Mouse (Mus musculus): Measurements from ENCODE around the gene Pick1. TPM values are rescaled to one million over a fixed set of nuclear protein-coding genes. Genes with fewer than 3 reads are reported as not detected.
"Not testable (repeated sequence)": the region's sequence is repeated elsewhere in the genome, so short reads cannot be mapped to it uniquely, and the experiment has no call there.

Pick1 gene
- polyA plus RNA-seq, 1 experiment from 2014 or later, result 52.5 TPM

- Histone ChIP-seq H3K9me3 (replicated peaks) (no peaks in the 10 kb centered on the region), H3K4me3 (no peak overlapping the region), H3K27me3 (ENCODE audit: low read depth, poor library complexity, severe bottlenecking) (peaks cover 8% of the 10 kb centered on the region), H3K36me3 (no peaks in the 10 kb centered on the region), H3K4me1 (no peaks in the 10 kb centered on the region), H3K27ac (no peak overlapping the region)
- DNase-seq (ENCODE audit: low spot score), result no peak
- WGBS, result 81% methylated on average over 6 of the region's 6 CpGs
Measured at GRCm38 (mm10) chr15:79208211-79208610, 20.8 kb upstream of the Pick1 start.

GRCm38 (mm10) chr15:79208758-79209439 lies 20.1 kb upstream of the Pick1 start:
- no peak overlapping the region for H3K27ac ChIP-seq
- 80% methylated on average over 27 of the region's 27 CpGs for WGBS
- DNase-seq (ENCODE audit: low spot score), result no peak
- H3K4me3 ChIP-seq, result no peak overlapping the region
- 0 out of 2 replicates have a peak, but pooled peaks cover 2% of the 10 kb centered on the region for H3K27me3 ChIP-seq (ENCODE audit: low read depth, poor library complexity, severe bottlenecking)
- H3K36me3 ChIP-seq, result no peaks in the 10 kb centered on the region
- no peaks in the 10 kb centered on the region for H3K9me3 ChIP-seq (replicated peaks)
- H3K4me1 ChIP-seq, result no peaks in the 10 kb centered on the region

GRCm38 (mm10) chr15:79210357-79210756 lies 18.6 kb upstream of the Pick1 start:
- H3K27me3 ChIP-seq (ENCODE audit: low read depth, poor library complexity, severe bottlenecking), result no peaks in the 10 kb centered on the region
- WGBS, result 71% methylated on average over 2 of the region's 2 CpGs
- no peak overlapping the region for H3K27ac ChIP-seq
- H3K9me3 ChIP-seq (replicated peaks), result no peaks in the 10 kb centered on the region
- 0 out of 2 replicates have a peak, but pooled peaks cover 4% of the 10 kb centered on the region for H3K4me1 ChIP-seq
- no peak overlapping the region for H3K4me3 ChIP-seq
- no peak for DNase-seq (ENCODE audit: low spot score)
- no peaks in the 10 kb centered on the region for H3K36me3 ChIP-seq

GRCm38 (mm10) chr15:79212750-79213446 lies 16.1 kb upstream of the Pick1 start:
- Histone ChIP-seq H3K4me1 (0 out of 2 replicates have a peak, but pooled peaks cover 6% of the 10 kb centered on the region), H3K36me3 (no peaks in the 10 kb centered on the region), H3K4me3 (no peak overlapping the region), H3K9me3 (replicated peaks) (no peaks in the 10 kb centered on the region), H3K27ac (peak overlapping the region; percentile 65), H3K27me3 (ENCODE audit: low read depth, poor library complexity, severe bottlenecking) (no peaks in the 10 kb centered on the region)
- WGBS, result 85% methylated on average over 26 of the region's 26 CpGs
- DNase-seq (ENCODE audit: low spot score), result no peak

- WGBS, result 81% methylated on average over 6 of the region's 6 CpGs
- DNase-seq (ENCODE audit: low spot score), result no peak
- peak overlapping the region; percentile 65 for H3K27ac ChIP-seq
Measured at GRCm38 (mm10) chr15:79213591-79213990, 15.4 kb upstream of the Pick1 start.

GRCm38 (mm10) chr15:79216191-79216590 lies 12.8 kb upstream of the Pick1 start:
- no peak overlapping the region for H3K4me3 ChIP-seq
- no peak for DNase-seq (ENCODE audit: low spot score)
- no peaks in the 10 kb centered on the region for H3K9me3 ChIP-seq (replicated peaks)
- peaks cover 18% of the 10 kb centered on the region for H3K4me1 ChIP-seq
- no peak overlapping the region for H3K27ac ChIP-seq
- 63% methylated on average over 3 of the region's 3 CpGs for WGBS
- no peaks in the 10 kb centered on the region for H3K36me3 ChIP-seq
- no peaks in the 10 kb centered on the region for H3K27me3 ChIP-seq (ENCODE audit: low read depth, poor library complexity, severe bottlenecking)

More at GRCm38 (mm10) chr15:79213591-79213990, 15.4 kb upstream of the Pick1 start:
- Histone ChIP-seq H3K27me3 (ENCODE audit: low read depth, poor library complexity, severe bottlenecking) (no peaks in the 10 kb centered on the region), H3K9me3 (replicated peaks) (no peaks in the 10 kb centered on the region), H3K4me3 (no peak overlapping the region), H3K4me1 (0 out of 2 replicates have a peak, but pooled peaks cover 6% of the 10 kb centered on the region), H3K36me3 (no peaks in the 10 kb centered on the region)

GRCm38 (mm10) chr15:79219572-79219971 lies 9.4 kb upstream of the Pick1 start:
- DNase-seq (ENCODE audit: low spot score), result no peak
- 0% methylated on average over 1 of the region's 1 CpGs for WGBS
- no peak overlapping the region for H3K4me3 ChIP-seq
- H3K27ac ChIP-seq, result peak overlapping the region; percentile 28; the same call in 1 of the 2 replicates
- no peaks in the 10 kb centered on the region for H3K27me3 ChIP-seq (ENCODE audit: low read depth, poor library complexity, severe bottlenecking)
- H3K9me3 ChIP-seq (replicated peaks), result no peaks in the 10 kb centered on the region
- H3K4me1 ChIP-seq, result peaks cover 32% of the 10 kb centered on the region
- no peaks in the 10 kb centered on the region for H3K36me3 ChIP-seq

GRCm38 (mm10) chr15:79223641-79224040 lies 5.3 kb upstream of the Pick1 start:
- Histone ChIP-seq H3K4me3 (no peak overlapping the region), H3K36me3 (no peaks in the 10 kb centered on the region), H3K27ac (peak overlapping the region; percentile 39; the same call in 1 of the 2 replicates), H3K4me1 (peaks cover 39% of the 10 kb centered on the region), H3K27me3 (ENCODE audit: low read depth, poor library complexity, severe bottlenecking) (no peaks in the 10 kb centered on the region), H3K9me3 (replicated peaks) (no peaks in the 10 kb centered on the region)
- 16% methylated on average over 5 of the region's 5 CpGs for WGBS
- no peak for DNase-seq (ENCODE audit: low spot score)

- WGBS, result 9% methylated on average over 5 of the region's 5 CpGs
- H3K27me3 ChIP-seq (ENCODE audit: low read depth, poor library complexity, severe bottlenecking), result no peaks in the 10 kb centered on the region
- H3K4me1 ChIP-seq, result peaks cover 39% of the 10 kb centered on the region
- H3K27ac ChIP-seq, result no peak overlapping the region
- H3K36me3 ChIP-seq, result no peaks in the 10 kb centered on the region
- peak; percentile 88 for DNase-seq (ENCODE audit: low spot score)
- no peak overlapping the region for H3K4me3 ChIP-seq
- H3K9me3 ChIP-seq (replicated peaks), result no peaks in the 10 kb centered on the region
Measured at GRCm38 (mm10) chr15:79224685-79225084, 4.3 kb upstream of the Pick1 start.

- H3K4me1 ChIP-seq, result peaks cover 41% of the 10 kb centered on the region
- 68% methylated on average over 2 of the region's 2 CpGs for WGBS
Measured at GRCm38 (mm10) chr15:79225780-79226179, 3.2 kb upstream of the Pick1 start.

GRCm38 (mm10) chr15:79235268-79235667 lies 6.3 kb downstream of the Pick1 start:
- H3K4me1 ChIP-seq, result peaks cover 2% of the 10 kb centered on the region; the same call in 1 of the 2 replicates
- WGBS, result 95% methylated on average over 9 of the region's 9 CpGs
- no peaks in the 10 kb centered on the region for H3K27me3 ChIP-seq (ENCODE audit: low read depth, poor library complexity, severe bottlenecking)
- no peak overlapping the region for H3K4me3 ChIP-seq
- peaks cover 84% of the 10 kb centered on the region for H3K36me3 ChIP-seq
- no peak overlapping the region for H3K27ac ChIP-seq
- DNase-seq (ENCODE audit: low spot score), result no peak
- H3K9me3 ChIP-seq (replicated peaks), result no peaks in the 10 kb centered on the region

More at GRCm38 (mm10) chr15:79225780-79226179, 3.2 kb upstream of the Pick1 start:
- not testable (repeated sequence) for H3K27ac ChIP-seq; H3K9me3 ChIP-seq (replicated peaks); H3K27me3 ChIP-seq (ENCODE audit: low read depth, poor library complexity, severe bottlenecking); H3K36me3 ChIP-seq; H3K4me3 ChIP-seq; DNase-seq (ENCODE audit: low spot score)

GRCm38 (mm10) chr15:79238036-79238435 lies 9.1 kb downstream of the Pick1 start:
- no peaks in the 10 kb centered on the region for H3K9me3 ChIP-seq (replicated peaks)
- H3K27ac ChIP-seq, result no peak overlapping the region
- 91% methylated on average over 6 of the region's 6 CpGs for WGBS
- DNase-seq (ENCODE audit: low spot score), result no peak
- no peak overlapping the region for H3K4me3 ChIP-seq
- 0 out of 2 replicates have a peak, but pooled peaks cover 1% of the 10 kb centered on the region for H3K4me1 ChIP-seq
- no peaks in the 10 kb centered on the region for H3K27me3 ChIP-seq (ENCODE audit: low read depth, poor library complexity, severe bottlenecking)
- H3K36me3 ChIP-seq, result peaks cover 87% of the 10 kb centered on the region

- Histone ChIP-seq H3K36me3 (peaks cover 83% of the 10 kb centered on the region), H3K4me1 (peaks cover 8% of the 10 kb centered on the region), H3K4me3 (no peak overlapping the region), H3K27me3 (ENCODE audit: low read depth, poor library complexity, severe bottlenecking) (no peaks in the 10 kb centered on the region), H3K9me3 (replicated peaks) (no peaks in the 10 kb centered on the region), H3K27ac (0 out of 2 replicates have a peak overlapping the region, but pooled peaks have one; percentile 26)
- no peak for DNase-seq (ENCODE audit: low spot score)
- WGBS, result 78% methylated on average over 13 of the region's 13 CpGs
Measured at GRCm38 (mm10) chr15:79242574-79243233, 13.7 kb downstream of the Pick1 start.
